Mouse (Mus musculus) forebrain, postnatal 0 days (tissue): ENCODE measurements around the gene Gtf2ird1. TPM values are rescaled to one million over a fixed set of nuclear protein-coding genes. Genes with fewer than 3 reads are reported as not detected.

Source experiments
- ATAC-seq: fragments of 200-750 bp; cut with Nextera tagmentation; 2 replicates; pipeline ENCODE4 v1.8.0; 2017; ENCODE audit warnings: mild to moderate bottlenecking, moderate library complexity
- DNase-seq: peaks from one replicate; pipeline ENCODE4 v3.0.0-alpha.2; 2015
- H3K27ac ChIP-seq: fragments of 300-500 bp; sonication (generic); 2 replicates; pipeline ENCODE4 v1.5.1; 2014; ENCODE audit warnings: low read depth, mild to moderate bottlenecking, antibody characterized with exemption, low read length, moderate library complexity, mixed read lengths
- H3K27me3 ChIP-seq: fragments of 300-500 bp; sonication (generic); 2 replicates; pipeline ENCODE4 v1.6.1; 2014; ENCODE audit warnings: mild to moderate bottlenecking, low read length, mixed read lengths; ENCODE audit not compliant: insufficient read depth
- H3K36me3 ChIP-seq: fragments of 300-500 bp; sonication (generic); 2 replicates; pipeline ENCODE4 v1.6.1; 2014; ENCODE audit warnings: mild to moderate bottlenecking, moderate library complexity; ENCODE audit not compliant: insufficient read depth
- H3K4me1 ChIP-seq: fragments of 300-500 bp; sonication (generic); 2 replicates; pipeline ENCODE4 v1.6.1; 2014; ENCODE audit warnings: antibody characterized with exemption; ENCODE audit not compliant: insufficient read depth
- H3K4me2 ChIP-seq: fragments of 300-500 bp; sonication (generic); 2 replicates; pipeline ENCODE4 v1.6.1; 2014; ENCODE audit warnings: low read depth, mild to moderate bottlenecking, moderate library complexity
- H3K4me3 ChIP-seq: fragments of 300-500 bp; sonication (generic); 2 replicates; pipeline ENCODE4 v1.5.1; 2014; ENCODE audit warnings: low read depth, low read length, mixed read lengths
- H3K9ac ChIP-seq: fragments of 300-500 bp; sonication (generic); 2 replicates; pipeline ENCODE4 v1.6.1; 2014; ENCODE audit warnings: mild to moderate bottlenecking
- H3K9me3 ChIP-seq: fragments of 300-500 bp; sonication (generic); 2 replicates; pipeline ENCODE4 v1.6.1; 2016; ENCODE audit warnings: low read length
- CTCF ChIP-seq: sonication (generic); IDR thresholded peaks from 2 replicates; pipeline ENCODE4 v1.5.1; 2016; ENCODE audit warnings: antibody characterized with exemption, control low read depth, low read depth
- WGBS: fragments of 180-500 bp; shearing (Covaris S2); extraction: QIAGEN DNeasy Blood & Tissue Kit; methylation state at CpG from one replicate; pipeline ENCODE4 v1.1.7; 2014; 5-methylcytosine and 5-hydroxymethylcytosine counted together
- polyA plus RNA-seq: library from polyadenylated mRNA; unstranded; fragments of >200 nt; fragmentation: Nextera tagmentation; extraction: Ambion mirVana; gene quantifications from 2 replicates; pipeline ENCODE4 v1.2.1, GENCODE M21; 2015
- total RNA-seq: library from RNA; depleted of rRNA; stranded (reverse); fragments of >200 nt; gene quantifications from 2 replicates; pipeline ENCODE4 v1.2.3, GENCODE M21; 2014

The Gtf2ird1 gene
- total and polyA plus RNA-seq, 2 experiments from 2014 or later: 47.1 to 53.6 TPM

DNA sequence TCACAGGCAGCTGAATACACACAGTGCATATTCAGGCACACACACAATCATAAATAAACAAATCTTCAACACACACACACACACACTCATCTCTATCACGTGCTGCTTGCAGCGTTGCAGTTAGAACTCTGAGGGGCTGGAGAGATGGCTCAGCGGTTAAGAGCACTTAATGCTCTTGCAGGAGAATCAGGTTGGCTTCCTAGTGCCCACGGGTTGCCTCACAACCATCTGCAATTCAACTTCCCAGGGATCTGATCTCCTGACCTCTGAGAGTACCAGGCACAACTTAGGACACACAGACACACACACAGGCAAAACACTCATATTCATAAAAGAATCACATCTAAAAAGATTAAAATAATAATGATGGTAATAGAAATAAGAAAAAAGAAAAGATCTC lies 39.3 kb upstream of the Gtf2ird1 start:
- H3K27me3 ChIP-seq: no peaks in the 10 kb centered on the region
- H3K9ac ChIP-seq: no peak overlapping the region
- H3K9me3 ChIP-seq: no peaks in the 10 kb centered on the region
- peaks cover 74% of the 10 kb centered on the region for H3K36me3 ChIP-seq
- no peak for ATAC-seq
- H3K4me3 ChIP-seq: no peak overlapping the region
- H3K27ac ChIP-seq: no peak overlapping the region
- WGBS: 89% methylated on average over 4 of the region's 4 CpGs
- no peak for DNase-seq
- no peak overlapping the region for H3K4me2 ChIP-seq
- TF ChIP-seq CTCF: no peak
- no peaks in the 10 kb centered on the region for H3K4me1 ChIP-seq

GRCm38 (mm10) chr5:134494142-134494541 lies 37.6 kb upstream of the Gtf2ird1 start:
- Histone ChIP-seq H3K27ac (no peak overlapping the region), H3K9me3 (no peaks in the 10 kb centered on the region), H3K36me3 (peaks cover 82% of the 10 kb centered on the region), H3K4me1 (no peaks in the 10 kb centered on the region), H3K27me3 (no peaks in the 10 kb centered on the region), H3K9ac (no peak overlapping the region), H3K4me2 (no peak overlapping the region), H3K4me3 (no peak overlapping the region)
- ATAC-seq (peak; percentile 75), DNase-seq (peak; percentile 87)
- TF ChIP-seq CTCF: peak; percentile 98
- WGBS: 59% methylated on average over 11 of the region's 11 CpGs

DNA sequence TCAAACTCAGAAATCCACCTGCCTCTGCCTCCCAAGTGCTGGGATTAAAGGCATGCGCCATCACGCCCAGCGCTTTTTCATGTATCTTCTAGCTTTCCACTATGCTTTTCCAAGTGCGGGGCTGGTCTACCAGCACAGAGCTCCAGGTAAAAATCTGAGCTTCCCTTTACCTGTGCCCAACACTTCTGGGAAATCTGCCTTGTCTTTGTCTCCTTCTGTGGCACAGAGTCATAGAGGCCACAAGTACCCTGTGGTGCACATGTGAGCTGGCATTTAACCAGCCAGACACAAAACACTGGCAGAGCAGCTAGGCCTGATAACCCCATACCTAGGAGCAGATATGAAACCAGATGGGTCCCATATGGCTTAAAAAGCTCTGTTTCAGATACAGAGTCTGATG lies 36.4 kb upstream of the Gtf2ird1 start:
- Histone ChIP-seq H3K4me1 (no peaks in the 10 kb centered on the region), H3K4me2 (no peak overlapping the region), H3K27me3 (no peaks in the 10 kb centered on the region), H3K9ac (no peak overlapping the region), H3K27ac (no peak overlapping the region), H3K36me3 (peaks cover 82% of the 10 kb centered on the region), H3K4me3 (no peak overlapping the region), H3K9me3 (no peaks in the 10 kb centered on the region)
- 97% methylated on average over 4 of the region's 4 CpGs for whole genome bisulfite sequencing
- no peak for TF ChIP-seq CTCF
- ATAC-seq: no peak
- no peak for DNase-seq

- Histone ChIP-seq H3K9ac (no peak overlapping the region), H3K4me1 (no peaks in the 10 kb centered on the region), H3K27me3 (no peaks in the 10 kb centered on the region), H3K4me2 (no peak overlapping the region), H3K27ac (no peak overlapping the region), H3K36me3 (peaks cover 71% of the 10 kb centered on the region), H3K9me3 (no peaks in the 10 kb centered on the region), H3K4me3 (no peak overlapping the region)
- TF ChIP-seq CTCF: peak; percentile 99
- ATAC-seq: peak; percentile 59
- peak; percentile 92 for DNase-seq
- WGBS: 25% methylated on average over 18 of the region's 18 CpGs
Observed at GRCm38 (mm10) chr5:134491712-134492417, 35.3 kb upstream of the Gtf2ird1 start.

GRCm38 (mm10) chr5:134491206-134491605 lies 34.7 kb upstream of the Gtf2ird1 start:
- peaks cover 65% of the 10 kb centered on the region for H3K36me3 ChIP-seq
- no peak overlapping the region for H3K9ac ChIP-seq
- no peak for DNase-seq
- H3K27me3 ChIP-seq: no peaks in the 10 kb centered on the region
- no peaks in the 10 kb centered on the region for H3K9me3 ChIP-seq
- no peak for ATAC-seq
- no peaks in the 10 kb centered on the region for H3K4me1 ChIP-seq
- no peak overlapping the region for H3K4me3 ChIP-seq
- TF ChIP-seq CTCF: no peak
- 91% methylated on average over 2 of the region's 2 CpGs for WGBS
- H3K27ac ChIP-seq: no peak overlapping the region
- no peak overlapping the region for H3K4me2 ChIP-seq

GRCm38 (mm10) chr5:134490465-134490864 lies 33.9 kb upstream of the Gtf2ird1 start:
- H3K27ac ChIP-seq: no peak overlapping the region
- no peaks in the 10 kb centered on the region for H3K4me1 ChIP-seq
- H3K4me3 ChIP-seq: no peak overlapping the region
- no peaks in the 10 kb centered on the region for H3K27me3 ChIP-seq
- 88% methylated on average over 12 of the region's 12 CpGs for WGBS
- peak; percentile 64 for TF ChIP-seq CTCF
- no peak overlapping the region for H3K9ac ChIP-seq
- no peak overlapping the region for H3K4me2 ChIP-seq
- ATAC-seq (no peak), DNase-seq (no peak)
- H3K9me3 ChIP-seq: no peaks in the 10 kb centered on the region
- H3K36me3 ChIP-seq: peaks cover 57% of the 10 kb centered on the region

DNA sequence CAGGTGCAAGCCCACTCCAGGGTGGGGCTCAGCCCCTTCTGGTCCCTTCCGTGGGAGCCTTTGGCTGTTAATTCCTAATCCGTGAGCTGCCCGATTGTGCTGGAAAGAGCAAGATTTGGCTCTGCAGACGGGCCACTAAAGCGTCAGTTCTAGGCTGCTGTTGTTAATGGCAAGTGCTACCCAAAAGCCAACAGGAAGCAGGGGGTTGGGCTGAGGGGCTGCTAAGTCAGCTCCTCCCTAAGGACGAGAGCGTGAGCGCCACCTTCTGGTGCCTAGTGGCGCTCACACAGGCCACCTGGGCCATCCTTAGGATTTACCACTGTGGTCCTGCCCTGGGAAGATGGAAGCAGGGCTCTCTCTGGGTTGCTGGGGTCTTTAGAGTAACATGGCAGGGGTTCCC lies 33.1 kb upstream of the Gtf2ird1 start:
- WGBS: 25% methylated on average over 9 of the region's 9 CpGs
- H3K36me3 ChIP-seq: peaks cover 51% of the 10 kb centered on the region

More for the DNA sequence above, 33.1 kb upstream of the Gtf2ird1 start:
- Histone ChIP-seq H3K9me3 (no peaks in the 10 kb centered on the region), H3K9ac (no peak overlapping the region), H3K4me3 (no peak overlapping the region), H3K4me1 (no peaks in the 10 kb centered on the region), H3K27ac (no peak overlapping the region), H3K4me2 (no peak overlapping the region), H3K27me3 (no peaks in the 10 kb centered on the region)
- peak; percentile 40 for ATAC-seq
- peak; percentile 66 for TF ChIP-seq CTCF
- DNase-seq: peak; percentile 65
